Comparison of ENCODE assay signal across 10 mouse cellular contexts in genomic region chr3:86863327-86864008, GRCm38 (mm10). TPM values are rescaled to one million over a fixed set of nuclear protein-coding genes. Genes with fewer than 3 reads are reported as not detected.
A peak's percentile ranks its signal among the peaks of the same experiment; 100 is the strongest.
DNase-seq lines count a peak whose midpoint lies in the region; ATAC-seq and TF ChIP-seq lines count a peak whose summit lies in the region.
"Had no signal": no experiment of that assay in that cellular context is flagged by ENCODE, and none has a peak within 500 bp of the region (broad histone marks: within the 10 kb centered on the region; RNA-seq: fewer than 3 reads in every experiment).

No protein-coding gene starts in this region.

- no peaks in the 10 kb centered on the region for H3K9me3 ChIP-seq in kidney, postnatal 0 days (replicated peaks; ENCODE audit: low read length)
- H3K9me3 ChIP-seq in forebrain, embryonic 15.5 days = no peaks in the 10 kb centered on the region
- H3K9me3 ChIP-seq in midbrain, embryonic 12.5 days = no peaks in the 10 kb centered on the region
- H3K9me3 ChIP-seq: G1E had no signal

- no peak overlapping the region for H3K4me3 ChIP-seq in kidney, postnatal 0 days (replicated peaks; ENCODE audit: low read depth, low read length)
- H3K4me3 ChIP-seq in kidney, adult 2 months (ENCODE audit: insufficient read depth, low read depth, low read length) = no peak overlapping the region
- H3K4me3 ChIP-seq in forebrain, embryonic 15.5 days = 0 out of 2 replicates have a peak overlapping the region, but pooled peaks have one; percentile 1
- H3K4me3 ChIP-seq in midbrain, embryonic 12.5 days = no peak overlapping the region

- no peak for TF ChIP-seq CTCF in kidney, postnatal 0 days (IDR thresholded peaks at IDR 0.05; ENCODE audit: low read depth)
- TF ChIP-seq CTCF in kidney, adult 2 months (conservative IDR thresholded peaks at IDR 0.05; ENCODE audit: insufficient read depth, insufficient read length, low read depth, low read length) = no peak

- no peak for TF ChIP-seq POLR2A in kidney, adult 2 months (IDR thresholded peaks at IDR 0.05; ENCODE audit: low read depth, low read length)

- 0 out of 2 replicates have a peak, but pooled peaks cover 7% of the 10 kb centered on the region for H3K4me1 ChIP-seq in kidney, postnatal 0 days (replicated peaks; ENCODE audit: insufficient read depth, low read length)
- no peaks in the 10 kb centered on the region for H3K4me1 ChIP-seq in kidney, adult 2 months (ENCODE audit: control insufficient read depth, insufficient read depth, low read length)
- peaks cover 51% of the 10 kb centered on the region for H3K4me1 ChIP-seq in forebrain, embryonic 15.5 days
- peaks cover 36% of the 10 kb centered on the region for H3K4me1 ChIP-seq in midbrain, embryonic 12.5 days

- no peak overlapping the region for H3K27ac ChIP-seq in kidney, postnatal 0 days
- no peak overlapping the region for H3K27ac ChIP-seq in kidney, adult 2 months (ENCODE audit: insufficient read depth, low read depth, low read length)
- H3K27ac ChIP-seq in forebrain, embryonic 15.5 days (replicated peaks) = peak overlapping the region; percentile 68
- H3K27ac ChIP-seq in midbrain, embryonic 12.5 days (replicated peaks) = peak overlapping the region; percentile 60

- H3K27me3 ChIP-seq in kidney, postnatal 0 days (ENCODE audit: insufficient read depth, low read length) = no peaks in the 10 kb centered on the region
- H3K27me3 ChIP-seq in kidney, adult 2 months (replicated peaks; ENCODE audit: control insufficient read depth, insufficient read depth, low read length) = no peaks in the 10 kb centered on the region
- H3K27me3 ChIP-seq in forebrain, embryonic 15.5 days = no peaks in the 10 kb centered on the region
- H3K27me3 ChIP-seq in midbrain, embryonic 12.5 days = no peaks in the 10 kb centered on the region

- peak; percentile 33; the same call in 1 of the 2 replicates for ATAC-seq in kidney, postnatal 0 days (replicated peaks; ENCODE audit: low FRiP score, low read depth)
- peak; percentile 45 for ATAC-seq in forebrain, embryonic 15.5 days (replicated peaks)
- ATAC-seq in midbrain, embryonic 12.5 days (ENCODE audit: low FRiP score, low read depth) = peak; percentile 69

- DNase-seq in kidney, postnatal 0 days (ENCODE audit: low spot score) = no peak
- DNase-seq in kidney, adult 2 months = no peak
- peak; percentile 84 for DNase-seq in R1 (ENCODE audit: low read depth, low spot score)
- DNase-seq in right cerebral cortex, postnatal 36 days (ENCODE audit: low spot score in 2 of 2) = no peak
- DNase-seq in MN1 (ENCODE audit: low spot score) = no peak
- no peak for DNase-seq in right cerebral cortex, adult 2 months (ENCODE audit: low spot score in 2 of 2)
- DNase-seq: adrenal gland, postnatal 25 days had no signal

- no peaks in the 10 kb centered on the region for H3K36me3 ChIP-seq in kidney, postnatal 0 days (ENCODE audit: insufficient read depth, low read length)
- no peaks in the 10 kb centered on the region for H3K36me3 ChIP-seq in kidney, adult 2 months (ENCODE audit: control insufficient read depth, insufficient read depth, low read length)
- H3K36me3 ChIP-seq in forebrain, embryonic 15.5 days = no peaks in the 10 kb centered on the region
- no peaks in the 10 kb centered on the region for H3K36me3 ChIP-seq in midbrain, embryonic 12.5 days
- H3K36me3 ChIP-seq: G1E had no signal

- 23% methylated on average over 10 of the region's 10 CpGs for WGBS in kidney, postnatal 0 days
- WGBS in kidney, adult 2 months = 38% methylated on average over 10 of the region's 10 CpGs
- WGBS in forebrain, embryonic 15.5 days = 17% methylated on average over 10 of the region's 10 CpGs
- WGBS in midbrain, embryonic 12.5 days = 18% methylated on average over 10 of the region's 10 CpGs

- no peak overlapping the region for H3K4me2 ChIP-seq in kidney, postnatal 0 days (ENCODE audit: low read length)
- H3K4me2 ChIP-seq in forebrain, embryonic 15.5 days (replicated peaks) = peak overlapping the region; percentile 25
- H3K4me2 ChIP-seq in midbrain, embryonic 12.5 days (replicated peaks) = peak overlapping the region; percentile 36

- no peak overlapping the region for H3K9ac ChIP-seq in kidney, postnatal 0 days (ENCODE audit: low read depth, low read length)
- no peak overlapping the region for H3K9ac ChIP-seq in forebrain, embryonic 15.5 days (replicated peaks)
- H3K9ac ChIP-seq in midbrain, embryonic 12.5 days (replicated peaks) = no peak overlapping the region; the same call in 1 of the 2 replicates

RNA-seq across cellular contexts. Expression of gene Dclk2, which starts 57.2 kb away (rescaled TPM):
- polyA plus RNA-seq in kidney, postnatal 0 days (2015; fragmentation: Nextera tagmentation; extraction: Ambion mirVana) = 2.3 TPM in 2 replicates
- 3.2 and 3.7 TPM in 2 replicates for polyA plus RNA-seq in kidney, adult 2 months (2012; rRNA removed)
- 99.9 and 106 TPM in 2 replicates for polyA plus RNA-seq in forebrain, embryonic 15.5 days (2015; fragmentation: Nextera tagmentation; extraction: Ambion mirVana)
- 68.7 and 74.1 TPM in 2 replicates for polyA plus RNA-seq in midbrain, embryonic 12.5 days (2016; fragmentation: Nextera tagmentation; extraction: Ambion mirVana)
- polyA plus RNA-seq: G1E had no signal

Comparison
In these comparisons a context has a peak if more than half of its experiments do, and no peak if none do; other contexts are left out.
1. H3K27ac ChIP-seq: peak in forebrain, embryonic 15.5 days (single experiment) and midbrain, embryonic 12.5 days (single experiment); none in kidney, postnatal 0 days (single experiment) and kidney, adult 2 months (single experiment).
2. RNA of gene Dclk2, which starts 57.2 kb away (polyA plus RNA-seq): 99.9 to 106 TPM in forebrain, embryonic 15.5 days and 68.7 to 74.1 TPM in midbrain, embryonic 12.5 days; 3.2 to 3.7 TPM in kidney, adult 2 months and 2.3 TPM in kidney, postnatal 0 days; every median in the first group is over 10 times any median in the second.
3. Peak in every context shown above with its lines, with median percentiles within 50 percentile points of each other: ATAC-seq.